Mouse (Mus musculus) cerebellum, adult 9-10 months (tissue): ENCODE data around the gene A830031A19Rik.

Experiments
- DNase-seq: peaks from one replicate; pipeline ENCODE4 v3.0.0; 2022

Gene A830031A19Rik

DNA sequence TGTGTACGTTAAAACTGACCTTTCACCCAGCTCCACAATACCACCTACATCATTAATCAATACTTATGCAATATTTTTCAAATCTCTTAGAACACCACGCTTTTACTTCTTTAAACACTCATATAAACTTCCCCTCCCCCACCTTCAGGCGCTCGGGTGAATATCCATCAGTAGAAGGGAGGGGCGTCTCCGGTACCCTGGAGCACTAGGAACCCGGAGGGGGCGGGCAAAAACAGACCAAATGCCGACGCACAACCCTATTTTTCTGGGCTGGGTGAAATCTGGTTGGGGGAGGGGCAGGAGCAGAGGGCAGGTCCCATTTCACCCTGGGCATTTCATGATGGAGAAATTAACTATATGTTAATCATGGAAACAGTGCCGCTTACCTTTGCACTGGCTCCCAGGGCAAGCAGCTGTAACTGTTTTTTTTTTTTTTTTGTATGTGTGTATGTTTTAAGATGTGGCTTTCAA lies at the start of gene A830031A19Rik:
A830031A19Rik (minus strand) TSS at position 421 of the 471 bp plus-strand sequence.
- no peak for DNase-seq

- no peak for DNase-seq
These were observed 49.1 kb upstream of the A830031A19Rik start for GRCm38 (mm10) chr11:24123991-24124390.

- DNase-seq: no peak
These were observed 48.0 kb upstream of the A830031A19Rik start for GRCm38 (mm10) chr11:24122899-24123298.

DNA sequence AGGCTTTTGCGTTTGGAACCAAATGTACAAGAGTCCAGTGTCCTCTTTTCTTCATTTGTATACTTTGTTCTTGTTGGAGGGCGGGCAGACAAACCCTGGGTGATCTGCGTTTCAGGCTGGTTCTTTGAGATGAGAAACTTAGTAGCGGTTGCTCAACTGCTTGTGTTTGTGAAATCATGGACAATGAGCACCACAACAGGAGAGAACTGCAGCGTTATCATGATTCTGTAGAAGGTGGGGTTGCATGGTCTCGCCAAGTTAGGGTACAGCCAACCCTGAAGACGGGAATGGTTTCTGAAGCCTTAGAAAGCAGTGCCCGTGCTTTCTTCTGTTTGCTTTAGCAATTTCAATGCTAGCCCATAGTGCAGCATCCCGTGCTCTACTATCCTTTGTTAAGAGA lies 46.3 kb upstream of the A830031A19Rik start:
- no peak for DNase-seq

GRCm38 (mm10) chr11:24116582-24117318 lies 41.9 kb upstream of the A830031A19Rik start:
- no peak for DNase-seq

DNA sequence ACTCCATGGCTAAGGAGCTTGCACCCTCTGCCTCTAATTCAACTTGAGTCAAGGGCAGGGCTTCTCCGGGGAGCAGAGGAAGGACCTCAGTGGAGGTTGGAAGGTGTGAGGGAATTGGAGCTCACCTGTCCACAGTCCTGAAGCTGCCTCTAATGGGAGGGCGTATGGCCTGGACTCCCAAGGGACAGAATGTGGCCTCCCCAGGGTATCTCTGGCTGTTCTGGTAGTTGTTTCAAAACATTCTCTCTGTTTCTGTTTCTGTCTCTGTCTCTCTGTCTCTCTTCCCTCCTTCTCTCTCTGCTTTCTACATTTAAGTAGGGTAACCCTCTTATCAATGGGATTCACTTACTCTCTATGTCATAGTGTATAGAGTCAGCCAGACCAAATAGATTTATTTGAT lies 41.2 kb upstream of the A830031A19Rik start:
- DNase-seq: no peak

DNA sequence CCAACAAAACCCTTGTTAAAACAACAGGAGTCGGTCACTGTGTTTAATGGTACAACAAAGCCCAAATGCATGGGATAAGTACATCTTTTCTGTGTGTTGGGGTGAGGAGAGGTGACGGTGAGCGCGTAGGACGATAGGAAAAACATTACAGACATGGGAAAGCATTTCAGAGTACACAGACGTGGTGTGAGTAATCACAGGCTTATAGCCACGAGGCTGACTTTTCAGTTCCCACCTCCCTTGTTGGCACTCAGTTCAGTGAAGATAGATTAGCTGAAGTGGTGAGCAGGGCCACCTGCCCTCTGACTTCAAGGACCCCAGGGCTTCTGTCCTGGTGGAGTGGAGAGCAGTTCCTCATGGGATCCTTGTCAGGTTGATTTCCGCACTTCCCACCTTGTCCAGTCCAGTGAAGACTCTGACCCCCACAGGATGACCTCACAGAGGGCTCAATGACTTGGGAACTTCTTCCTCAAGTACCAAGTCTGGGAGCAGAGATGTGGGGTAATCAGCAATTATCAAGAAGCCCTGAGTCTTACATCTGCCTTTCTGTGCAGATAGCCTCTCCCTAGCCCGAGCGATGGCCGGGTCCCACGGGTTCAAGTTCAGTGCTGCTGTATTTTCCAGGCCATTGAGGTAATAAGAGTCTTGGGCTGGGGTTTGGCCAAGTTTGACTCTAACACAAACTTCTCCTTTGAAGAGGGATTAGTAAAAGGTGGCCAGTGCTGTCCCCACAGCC lies 40.3 kb upstream of the A830031A19Rik start:
- DNase-seq: no peak

DNA sequence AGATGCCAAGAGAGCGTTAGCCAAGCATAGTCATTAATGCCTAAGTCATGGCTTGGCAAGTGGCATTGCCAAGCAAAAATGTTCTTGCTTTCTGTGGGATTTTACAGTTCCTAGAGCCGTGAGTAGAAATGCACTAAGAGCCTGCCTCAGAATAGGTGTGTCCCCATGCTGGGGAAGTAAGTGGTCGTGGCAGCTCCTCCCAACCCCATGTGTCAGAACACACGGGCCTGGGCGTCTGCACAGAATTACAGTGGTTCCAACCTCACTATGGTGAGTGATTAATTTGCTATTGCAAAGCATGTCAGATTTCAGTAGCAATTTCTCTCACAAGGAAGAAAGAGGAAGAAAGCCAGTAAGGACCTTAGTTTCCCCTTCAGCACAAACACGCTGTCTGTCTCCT lies 36.9 kb upstream of the A830031A19Rik start:
- DNase-seq: no peak

DNA sequence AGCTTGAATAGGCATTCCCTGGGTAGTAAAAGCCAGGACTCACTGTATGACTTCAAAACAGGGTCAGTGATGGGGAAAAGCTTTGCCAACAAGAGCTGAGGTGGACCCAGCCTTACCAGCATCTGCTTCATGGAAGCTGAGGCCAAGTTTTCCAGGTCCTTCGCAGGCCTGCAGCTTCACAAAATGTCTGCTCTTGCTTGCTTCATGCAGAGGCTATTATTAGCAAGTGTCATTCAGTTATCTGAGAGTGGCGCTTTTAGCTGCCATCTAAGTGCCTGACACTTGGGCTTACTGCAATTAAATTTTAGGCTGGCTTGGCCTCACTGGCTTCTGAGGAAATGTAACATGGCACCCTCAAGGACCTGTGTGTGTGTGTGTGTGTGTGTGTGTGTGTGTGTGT lies 35.3 kb upstream of the A830031A19Rik start:
- no peak for DNase-seq

- DNase-seq: no peak
These were observed 34.5 kb upstream of the A830031A19Rik start for GRCm38 (mm10) chr11:24109388-24109787.

DNA sequence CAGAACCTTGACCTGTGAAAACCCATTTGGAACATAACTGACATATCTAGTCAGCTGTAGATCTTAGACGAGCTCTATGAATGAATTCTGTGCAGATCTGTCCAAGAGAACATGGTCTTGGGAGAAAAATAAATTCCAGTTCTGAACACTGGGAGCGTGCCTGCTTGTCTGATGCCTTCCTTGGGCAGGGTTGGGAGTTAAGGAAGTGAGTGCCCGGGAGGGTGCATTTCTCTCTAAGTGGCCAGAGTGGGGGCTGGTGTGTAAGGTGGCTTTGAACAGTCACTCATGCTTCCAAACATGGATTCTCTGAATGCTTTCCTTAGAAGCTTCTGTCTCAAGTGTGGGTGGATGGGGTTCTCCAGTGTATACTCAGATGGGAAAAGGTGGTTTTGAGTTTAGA lies 34.1 kb upstream of the A830031A19Rik start:
- no peak for DNase-seq

DNA sequence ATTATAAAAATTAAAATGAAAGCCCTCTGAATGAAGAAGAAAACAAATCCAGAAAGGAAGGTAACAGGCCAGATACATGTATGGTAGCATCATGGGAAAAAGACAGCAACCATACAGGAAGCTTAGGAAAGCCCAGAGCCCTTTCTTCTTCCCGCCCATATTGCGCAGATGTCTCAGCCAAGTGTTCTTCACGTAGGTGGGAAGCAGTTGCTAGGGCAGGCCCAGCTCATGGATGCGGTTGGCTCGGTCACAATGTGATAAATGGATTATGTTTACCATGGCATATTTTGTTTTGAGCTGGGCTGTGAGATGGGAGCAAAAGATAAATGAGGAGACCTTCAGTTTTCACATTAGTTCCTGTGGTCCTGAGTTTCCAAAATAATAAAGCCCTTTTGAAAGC lies 32.6 kb upstream of the A830031A19Rik start:
- no peak for DNase-seq

GRCm38 (mm10) chr11:24103128-24103742 lies 28.4 kb upstream of the A830031A19Rik start:
- no peak for DNase-seq

DNA sequence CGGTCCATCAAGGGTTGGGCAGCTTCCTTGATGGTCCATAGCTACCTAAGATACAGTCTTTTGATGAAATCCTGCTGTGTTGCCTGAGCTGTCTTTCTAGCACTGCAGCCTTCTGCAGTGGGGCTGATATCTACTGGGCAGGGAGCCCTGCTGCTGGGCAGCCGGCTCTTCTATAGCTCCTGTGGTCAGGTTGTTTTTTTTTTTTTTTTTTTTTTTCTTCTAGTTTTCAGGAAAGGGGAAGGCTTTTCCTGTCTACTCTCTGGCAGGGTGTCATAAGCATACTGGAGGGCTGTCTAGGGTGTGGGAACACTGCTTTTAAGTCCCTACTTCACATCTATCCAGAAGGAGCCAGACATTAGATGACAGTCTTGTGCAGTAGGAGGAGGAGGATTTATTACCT lies 27.5 kb upstream of the A830031A19Rik start:
- DNase-seq: no peak

- DNase-seq: no peak
These were observed 26.8 kb upstream of the A830031A19Rik start for GRCm38 (mm10) chr11:24101625-24102024.

DNA sequence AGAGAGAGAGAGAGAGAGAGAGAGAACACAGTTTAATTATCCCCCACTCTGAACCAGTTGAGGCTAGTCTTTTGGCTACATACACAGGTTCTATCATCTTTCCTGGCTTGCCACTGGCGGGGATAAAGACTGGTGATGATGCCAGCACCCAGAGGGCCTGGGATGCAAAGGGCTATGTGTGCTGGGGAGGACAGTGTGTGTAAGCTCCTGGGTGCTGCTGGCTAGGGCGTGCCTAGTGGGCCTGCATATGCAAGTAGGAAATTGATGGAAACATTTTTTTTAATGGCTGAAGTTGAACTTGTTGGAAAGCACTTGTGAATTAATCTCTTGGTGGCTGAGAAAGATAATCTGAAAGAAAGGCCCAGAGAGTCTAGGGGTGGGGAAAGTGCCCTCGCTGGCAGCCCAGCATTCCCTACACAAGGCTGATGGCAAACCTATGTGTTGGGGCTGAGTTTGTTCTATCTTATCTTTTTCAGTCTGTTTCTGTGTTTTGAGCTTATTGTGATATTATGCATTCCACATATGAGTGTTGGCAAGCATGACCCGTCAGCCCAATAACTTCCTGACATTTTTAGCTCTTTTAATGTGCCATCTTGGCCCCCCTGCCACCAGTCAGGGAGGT lies 25.7 kb upstream of the A830031A19Rik start:
- no peak for DNase-seq

GRCm38 (mm10) chr11:24099886-24100293 lies 25.0 kb upstream of the A830031A19Rik start:
- no peak for DNase-seq

- DNase-seq: no peak
These were observed 24.4 kb upstream of the A830031A19Rik start for GRCm38 (mm10) chr11:24099215-24099614.

DNA sequence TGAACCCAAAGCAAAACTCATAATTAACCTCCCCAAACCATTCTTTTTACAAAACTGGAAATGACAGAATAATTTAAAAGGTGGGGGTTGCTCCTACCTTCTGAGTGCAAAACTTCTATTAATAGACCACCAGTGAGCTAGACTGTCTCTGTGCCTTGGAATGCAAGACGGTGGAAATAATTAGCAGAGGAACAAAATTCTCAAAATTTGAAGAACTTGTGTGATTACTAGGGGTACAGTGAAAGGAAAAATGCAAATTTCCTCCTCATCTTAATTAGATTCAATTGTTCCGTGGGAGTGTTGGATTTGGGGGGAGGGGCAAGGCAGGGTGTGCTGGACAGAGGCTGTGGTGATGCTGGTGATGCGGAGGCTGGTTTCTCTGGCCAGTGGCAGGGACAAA lies 23.8 kb upstream of the A830031A19Rik start:
- no peak for DNase-seq

DNA sequence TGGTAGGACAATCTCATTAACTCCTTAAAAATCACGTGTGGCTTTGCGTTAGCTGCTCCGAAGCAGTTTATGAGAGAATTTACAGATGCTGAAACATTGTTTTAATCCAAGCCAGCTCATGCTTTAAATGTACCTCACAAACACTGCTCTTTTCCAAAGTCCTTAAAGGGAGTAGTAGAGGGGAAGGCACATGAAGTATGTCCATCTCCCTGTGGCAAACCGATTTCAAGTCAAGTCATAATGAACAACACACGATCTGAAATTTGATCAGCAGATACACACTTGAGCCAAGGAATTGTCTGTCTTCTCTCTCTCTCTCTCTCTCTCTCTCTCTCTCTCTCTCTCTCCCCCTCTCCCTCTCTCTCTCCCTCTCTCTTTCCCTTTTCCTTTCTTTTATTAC lies 23.2 kb upstream of the A830031A19Rik start:
- DNase-seq: no peak

GRCm38 (mm10) chr11:24097026-24097425 lies 22.2 kb upstream of the A830031A19Rik start:
- DNase-seq: no peak

DNA sequence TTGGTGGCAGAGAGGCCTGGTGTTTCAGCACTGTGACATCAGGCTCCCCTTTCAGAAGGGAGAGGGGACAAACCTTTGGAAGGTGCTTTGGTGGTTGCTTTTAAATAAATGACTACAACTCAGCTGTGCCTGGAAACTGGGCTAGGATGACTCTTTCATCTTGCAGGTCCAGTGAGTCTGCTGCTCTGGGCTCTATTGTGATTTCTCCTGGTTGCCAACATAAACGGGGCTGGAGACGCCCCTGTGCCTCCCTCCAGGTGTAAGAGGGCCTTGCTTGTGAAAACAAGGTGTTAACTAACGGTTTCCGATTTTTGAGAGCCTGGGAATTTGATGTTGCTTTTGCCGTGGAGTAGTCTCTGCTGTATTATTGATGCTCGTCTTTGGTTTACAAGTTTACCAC lies 21.6 kb upstream of the A830031A19Rik start:
- no peak for DNase-seq

DNA sequence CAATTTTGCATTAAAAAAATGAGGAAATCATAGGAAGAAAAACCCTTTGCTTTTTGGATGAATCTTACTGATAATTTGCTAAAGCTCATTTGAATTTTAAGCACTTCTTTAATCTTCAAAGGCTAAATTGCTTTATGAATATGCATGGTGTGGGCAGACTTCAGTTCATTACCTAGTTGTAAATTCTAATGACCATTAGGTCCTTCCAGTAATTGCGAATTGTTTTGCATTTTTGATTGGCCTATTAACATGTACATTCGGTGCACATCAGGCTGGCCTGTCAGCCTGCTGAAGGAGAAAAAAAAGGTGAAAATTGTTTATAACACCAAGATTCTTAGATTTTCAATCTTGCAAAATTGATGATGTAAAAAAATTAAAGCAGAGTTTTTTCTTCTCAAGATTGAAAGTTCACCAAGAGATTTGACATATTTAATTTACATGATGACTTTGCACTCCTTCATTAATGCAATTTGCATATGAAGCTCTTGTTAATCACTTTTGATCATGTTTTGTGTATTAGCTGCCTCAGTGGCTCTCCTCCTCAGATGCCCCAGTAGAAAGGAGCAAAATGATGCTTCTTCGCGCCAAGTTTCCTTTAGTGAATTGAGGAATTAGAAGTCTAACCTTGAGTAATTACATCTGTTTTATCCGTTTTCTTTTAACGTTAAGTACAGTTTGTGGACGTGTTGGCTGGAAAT lies 21.0 kb upstream of the A830031A19Rik start:
- no peak for DNase-seq
